In genomic region chr13:12650020-12650876, GRCm38 (mm10) we compare ENCODE assay signal across 8 mouse cellular contexts.
DNase-seq lines count a peak whose midpoint lies in the region; ATAC-seq and TF ChIP-seq lines count a peak whose summit lies in the region.
"Not testable (repeated sequence)": the region's sequence is repeated elsewhere in the genome, so short reads cannot be mapped to it uniquely, and the experiment has no call there.

No protein-coding gene starts in this region.

- H3K4me3 ChIP-seq in E14TG2a.4 (replicated peaks; ENCODE audit: low read length) = peak overlapping the region; percentile 70
- peak overlapping the region; percentile 48 for H3K4me3 ChIP-seq in forebrain, embryonic 16.5 days (replicated peaks; ENCODE audit: low read length)
- peak overlapping the region; percentile 43 for H3K4me3 ChIP-seq in liver, embryonic 16.5 days (ENCODE audit: low read depth, low read length)
- H3K4me3 ChIP-seq in neural tube, embryonic 12.5 days = peak overlapping the region; percentile 41
- peak overlapping the region; percentile 68 for H3K4me3 ChIP-seq in testis, adult 2 months (ENCODE audit: control insufficient read depth, low read depth, low read length)

- peak overlapping the region; percentile 64 for H3K9ac ChIP-seq in forebrain, embryonic 16.5 days (replicated peaks; ENCODE audit: low read depth, low read length)
- H3K9ac ChIP-seq in liver, embryonic 16.5 days (ENCODE audit: low read depth, low read length) = not testable (repeated sequence)
- H3K9ac ChIP-seq in neural tube, embryonic 12.5 days = 0 out of 2 replicates have a peak overlapping the region, but pooled peaks have one; percentile 44

- not testable (repeated sequence) for H3K4me1 ChIP-seq in E14TG2a.4 (replicated peaks; ENCODE audit: low read depth, low read length); forebrain, embryonic 16.5 days (replicated peaks; ENCODE audit: control insufficient read depth, insufficient read depth, low read length); liver, embryonic 16.5 days (ENCODE audit: control insufficient read depth, low read depth, low read length); neural tube, embryonic 12.5 days; testis, adult 2 months (ENCODE audit: control insufficient read depth, insufficient read depth, low read length)

- TF ChIP-seq POLR2A in testis, adult 2 months (IDR thresholded peaks at IDR 0.05; ENCODE audit: control insufficient read depth, low read depth, low read length) = not testable (repeated sequence)

- peak overlapping the region; percentile 47 for H3K4me2 ChIP-seq in forebrain, embryonic 16.5 days (ENCODE audit: low read length)
- peak overlapping the region; percentile 46 for H3K4me2 ChIP-seq in liver, embryonic 16.5 days (ENCODE audit: low read depth, low read length)
- H3K4me2 ChIP-seq in neural tube, embryonic 12.5 days (replicated peaks) = peak overlapping the region; percentile 54

- ATAC-seq in forebrain, embryonic 16.5 days = peak; percentile 92
- peak; percentile 83 for ATAC-seq in liver, embryonic 16.5 days (ENCODE audit: low read depth)
- peak; percentile 91 for ATAC-seq in neural tube, embryonic 12.5 days (ENCODE audit: low FRiP score, low read depth)

- intact Hi-C loops in heart, postnatal 25 days (cut with DNase I) = not testable (repeated sequence)

- not testable (repeated sequence) for H3K36me3 ChIP-seq in E14TG2a.4 (ENCODE audit: insufficient read depth, low read length); forebrain, embryonic 16.5 days (ENCODE audit: control insufficient read depth, insufficient read depth); liver, embryonic 16.5 days (ENCODE audit: control insufficient read depth, insufficient read depth); neural tube, embryonic 12.5 days; testis, adult 2 months (ENCODE audit: control insufficient read depth, insufficient read depth, low read length)

- H3K9me3 ChIP-seq in E14TG2a.4 (ENCODE audit: low read length); forebrain, embryonic 16.5 days (ENCODE audit: control insufficient read depth, low read length); liver, embryonic 16.5 days (replicated peaks; ENCODE audit: control insufficient read depth, low read length); neural tube, embryonic 12.5 days: not testable (repeated sequence)

- DNase-seq in cerebellum, adult 18-20 months = peak; percentile 74 to 77
- DNase-seq in heart, postnatal 25 days (ENCODE audit: low spot score) = peak; percentile 72
- peak; percentile 73 for DNase-seq in layer of hippocampus, adult 11-12 months (ENCODE audit: low spot score)

- H3K27ac ChIP-seq in forebrain, embryonic 16.5 days (ENCODE audit: low read length) = peak overlapping the region; percentile 82
- H3K27ac ChIP-seq in liver, embryonic 16.5 days (ENCODE audit: low read length); neural tube, embryonic 12.5 days; testis, adult 2 months (ENCODE audit: control insufficient read depth, insufficient read depth, low read depth, low read length): not testable (repeated sequence)

- TF ChIP-seq CTCF in E14TG2a.4 (conservative IDR thresholded peaks at IDR 0.05; ENCODE audit: low read length); testis, adult 2 months (IDR thresholded peaks at IDR 0.05; ENCODE audit: control insufficient read depth, insufficient read depth, insufficient replicate concordance, low read depth, low read length): not testable (repeated sequence)

- not testable (repeated sequence) for H3K27me3 ChIP-seq in E14TG2a.4 (ENCODE audit: insufficient read depth, low read length); forebrain, embryonic 16.5 days (replicated peaks; ENCODE audit: control insufficient read depth, insufficient read depth, low read length); liver, embryonic 16.5 days (ENCODE audit: control insufficient read depth, insufficient read depth, low read depth, low read length); neural tube, embryonic 12.5 days (replicated peaks); testis, adult 2 months (ENCODE audit: control insufficient read depth, insufficient read depth, low read length)

- WGBS in forebrain, embryonic 16.5 days = under 1% methylated on average over 55 of the region's 79 CpGs
- 0% methylated on average over 54 of the region's 79 CpGs for WGBS in liver, embryonic 16.5 days (ENCODE audit: insufficient replicate concordance)
- WGBS in neural tube, embryonic 12.5 days = under 1% methylated on average over 47 of the region's 79 CpGs
